Mouse (Mus musculus) left cerebral cortex, postnatal 10 days (tissue): Measurements from ENCODE around the gene Tmem247. TPM values are rescaled to one million over a fixed set of nuclear protein-coding genes. Genes with fewer than 3 reads are reported as not detected.

Experiments
- DNase-seq, 2 experiments: peaks; one replicate each; pipeline ENCODE4 v3.0.0; 2021 to 2022; ENCODE audit warnings: low spot score in 2 of 2, mixed read lengths in 1 of 2; ENCODE audit errors: extremely low spot score in 1 of 2
- intact Hi-C: fragments of 180-260 bp; cut with DNase I; formaldehyde crosslinking; loops from one replicate; pipeline ENCODE4 v1.15.1; 2025
- total RNA-seq, 2 experiments: library from RNA; stranded (reverse); gene quantifications; 2 replicates each; pipeline ENCODE4 v1.2.3; 2021

Tmem247 gene
- total RNA-seq, 2 experiments from 2014 or later = not detected

- intact Hi-C loops = no loop called here
These were observed 53.9 kb downstream of the Tmem247 start for GRCm38 (mm10) chr17:86971036-86971435.

GRCm38 (mm10) chr17:86971860-86972259 lies 54.7 kb downstream of the Tmem247 start:
- intact Hi-C loops = no loop called here
- no peak for DNase-seq

More at GRCm38 (mm10) chr17:86971036-86971435, 53.9 kb downstream of the Tmem247 start:
- DNase-seq = no peak

Other genes starting within 250 kb of the Tmem247 start
- gene Epas1, start 163.6 kb upstream of the Tmem247 start, total RNA-seq = 10 to 100 TPM; 76.6 to 77.3 TPM
- gene Atp6v1e2, start 30.5 kb downstream of the Tmem247 start, total RNA-seq = not detected
- gene Rhoq, start 45.7 kb downstream of the Tmem247 start, total RNA-seq = 10 to 100 TPM; 19.5 to 24.9 TPM
- 10 to 100 TPM; 16.2 to 19.2 TPM for gene Pigf, start 108.1 kb downstream of the Tmem247 start, total RNA-seq
- gene Cript, start 108.2 kb downstream of the Tmem247 start, total RNA-seq = 10 to 100 TPM; 64.9 to 70.9 TPM
- gene Socs5, start 190.3 kb downstream of the Tmem247 start, total RNA-seq = 10 to 100 TPM; 59.2 to 59.8 TPM